Mouse (Mus musculus) E14TG2a.4 (cell line): ENCODE data around the gene Ciapin1.

Experiments
- CTCF ChIP-seq: conservative IDR thresholded peaks from 2 replicates; pipeline ENCODE4 v1.5.1; 2014; ENCODE audit warnings: low read length
- NANOG ChIP-seq: IDR thresholded peaks from 2 replicates; pipeline ENCODE4 v1.6.1; 2014; ENCODE audit warnings: borderline replicate concordance, low read length, mixed read lengths
- POU5F1 ChIP-seq: IDR thresholded peaks from 2 replicates; pipeline ENCODE4 v1.6.1; 2014; ENCODE audit warnings: low read length, borderline replicate concordance

DNA sequence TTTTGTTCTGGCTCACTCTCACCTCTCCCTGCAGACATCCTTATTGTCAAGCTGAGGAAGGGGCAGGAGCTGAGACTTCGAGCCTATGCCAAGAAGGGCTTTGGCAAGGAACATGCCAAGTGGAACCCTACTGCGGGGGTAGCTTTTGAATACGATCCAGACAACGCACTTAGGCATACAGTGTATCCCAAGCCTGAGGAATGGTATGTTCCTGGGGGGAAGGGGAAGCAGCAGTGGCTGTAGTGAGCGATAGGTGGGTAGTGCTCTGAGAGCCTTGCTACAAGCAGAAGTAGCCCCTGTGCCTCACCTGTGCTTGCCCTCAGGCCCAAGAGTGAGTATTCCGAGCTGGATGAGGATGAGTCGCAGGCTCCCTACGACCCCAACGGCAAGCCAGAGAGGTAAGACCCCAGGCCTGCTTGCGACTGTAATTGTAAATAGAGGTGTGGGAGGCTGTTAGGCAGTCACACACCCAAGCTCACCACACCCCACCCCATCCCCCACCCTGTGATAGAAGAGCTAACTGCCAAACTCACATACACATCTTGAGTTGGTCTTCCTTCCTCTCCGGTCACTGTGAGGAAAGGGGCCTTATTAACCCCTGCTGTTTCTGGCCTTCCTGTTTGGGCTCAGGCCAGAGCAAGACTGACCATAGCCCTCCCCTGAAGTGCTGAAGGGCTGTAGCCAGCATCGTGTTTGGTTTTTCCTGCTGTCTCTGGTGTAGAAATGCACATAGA, 24.5 kb upstream of the Ciapin1 start:
- TF ChIP-seq CTCF (no peak), NANOG (no peak), POU5F1 (no peak)
